Mouse (Mus musculus): ENCODE results near the gene Dppa3.

DNA sequence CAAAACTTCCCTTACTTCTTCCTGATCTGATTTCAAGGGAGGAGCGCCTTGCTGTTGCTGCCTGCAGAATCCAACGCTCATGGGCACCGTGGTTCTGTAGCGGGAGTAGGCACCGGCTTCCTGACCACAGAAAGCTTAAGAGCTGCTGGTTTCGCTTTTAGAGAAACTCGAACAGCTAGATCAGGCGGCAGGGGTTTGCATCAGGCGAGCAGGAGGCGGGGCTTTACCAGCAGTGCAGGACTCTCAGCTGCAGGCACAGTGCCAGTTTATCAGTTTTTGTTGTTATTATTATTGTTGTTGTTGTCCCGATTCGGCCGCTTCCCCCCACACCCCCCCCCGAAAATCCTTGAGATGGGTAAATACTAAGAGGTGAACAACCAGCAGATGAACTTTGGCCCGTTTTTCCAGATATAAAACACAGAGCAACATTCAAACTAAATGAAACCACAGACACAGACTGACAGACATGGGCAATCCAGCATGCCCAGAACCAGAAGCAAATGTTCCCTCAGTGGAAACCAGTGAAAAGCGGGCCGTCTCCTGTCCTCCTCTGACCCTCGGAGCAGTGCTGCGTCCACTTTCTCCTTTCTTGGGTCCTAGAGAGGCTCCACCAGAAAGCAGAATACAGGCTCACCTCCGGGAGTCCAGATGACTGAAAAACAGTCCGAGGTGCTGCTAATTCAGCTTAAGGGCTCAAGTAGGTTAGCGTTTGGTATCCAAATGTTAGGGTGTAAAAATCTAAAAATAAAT, 23.8 kb upstream of the Dppa3 start, which contains the start of gene Apobec1:
- no peak for TF ChIP-seq CTCF (IDR thresholded peaks at IDR 0.05; ENCODE audit: low read depth, low read length)
- peak; percentile 89 for TF ChIP-seq POLR2A (IDR thresholded peaks at IDR 0.05; ENCODE audit: extremely low read depth, insufficient read depth, low read length)
